Mouse (Mus musculus): ENCODE data around the gene Nsmce4a. TPM values are rescaled to one million over a fixed set of nuclear protein-coding genes. Genes with fewer than 3 reads are reported as not detected.
"Not testable (repeated sequence)": the region's sequence is repeated elsewhere in the genome, so short reads cannot be mapped to it uniquely, and the experiment has no call there.

Gene Nsmce4a
- polyA plus RNA-seq, 1 experiment from 2014 or later = 125 TPM

DNA sequence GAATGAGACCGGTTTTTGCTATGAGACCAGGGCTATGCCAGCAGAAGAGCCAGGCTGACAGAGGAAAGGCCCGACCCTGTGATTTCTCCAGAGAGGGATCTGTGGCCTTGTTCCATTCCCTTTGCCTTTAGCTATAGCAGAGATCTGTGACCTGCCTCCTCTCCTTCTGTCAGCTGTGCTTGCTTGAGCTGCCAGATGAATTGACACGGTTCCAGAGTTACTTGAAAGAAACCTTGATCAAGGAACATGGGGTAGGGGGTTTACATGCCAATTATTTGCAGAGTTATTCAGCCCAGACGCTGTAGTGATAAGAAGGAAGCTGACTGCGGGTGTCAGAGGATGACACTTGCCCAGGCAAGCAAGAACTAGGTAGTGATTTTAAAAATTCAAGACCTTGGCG lies 24.6 kb upstream of the Nsmce4a start:
- no peaks in the 10 kb centered on the region for H3K9me3 ChIP-seq

DNA sequence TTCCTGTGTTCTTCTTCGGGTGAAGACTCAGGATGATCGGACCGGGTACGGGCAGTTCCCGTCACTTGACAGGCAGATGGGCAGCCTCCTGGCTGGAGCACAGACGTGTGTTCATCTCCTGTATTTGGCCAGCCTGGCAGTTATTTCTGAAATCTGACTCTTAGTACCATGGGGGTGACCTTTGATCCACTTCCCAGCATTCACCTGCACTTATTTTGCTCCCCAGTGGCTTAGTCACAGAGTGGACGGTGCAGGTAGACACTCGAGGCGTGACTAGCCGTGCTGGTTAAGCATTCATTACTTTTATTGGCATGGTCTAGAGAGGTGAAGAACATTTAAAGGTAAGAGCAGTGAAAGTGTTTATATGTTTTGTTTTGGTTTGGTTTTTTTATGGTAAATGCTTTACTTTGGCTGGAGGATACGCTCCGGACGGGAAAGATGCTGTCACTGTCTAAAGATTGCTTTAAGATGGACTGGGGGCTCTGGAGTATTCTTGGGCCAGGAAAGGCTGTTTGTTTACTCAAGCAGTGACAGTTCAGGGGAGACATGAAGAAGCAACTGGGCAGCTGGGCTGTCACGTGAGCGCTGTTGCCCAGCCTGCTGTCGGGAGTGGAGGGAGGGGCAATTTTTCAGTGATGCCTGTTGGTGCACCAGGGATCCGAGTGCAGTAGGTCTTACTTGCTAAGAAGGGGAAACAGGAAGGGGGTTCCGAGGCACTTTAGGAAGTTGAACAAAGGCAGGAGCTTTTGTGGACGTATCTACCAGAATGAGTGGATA lies 23.3 kb upstream of the Nsmce4a start:
- H3K27ac ChIP-seq; ATAC-seq (ENCODE audit: insufficient number of reproducible peaks, low FRiP score, low TSS enrichment, low read depth); H3K4me1 ChIP-seq; H3K4me2 ChIP-seq; H3K9me3 ChIP-seq; H3K36me3 ChIP-seq; H3K27me3 ChIP-seq; H3K9ac ChIP-seq; H3K4me3 ChIP-seq: not testable (repeated sequence)
- WGBS = 49% methylated on average over 9 of the region's 19 CpGs

More for the DNA sequence above, 24.6 kb upstream of the Nsmce4a start:
- no peak overlapping the region for H3K9ac ChIP-seq
- no peak overlapping the region for H3K4me2 ChIP-seq
- no peak overlapping the region for H3K27ac ChIP-seq
- ATAC-seq (ENCODE audit: insufficient number of reproducible peaks, low FRiP score, low TSS enrichment, low read depth) = no peak
- H3K4me3 ChIP-seq = no peak overlapping the region
- H3K4me1 ChIP-seq = no peaks in the 10 kb centered on the region
- no peaks in the 10 kb centered on the region for H3K36me3 ChIP-seq
- 52% methylated on average over 6 of the region's 6 CpGs for WGBS
- no peaks in the 10 kb centered on the region for H3K27me3 ChIP-seq

DNA sequence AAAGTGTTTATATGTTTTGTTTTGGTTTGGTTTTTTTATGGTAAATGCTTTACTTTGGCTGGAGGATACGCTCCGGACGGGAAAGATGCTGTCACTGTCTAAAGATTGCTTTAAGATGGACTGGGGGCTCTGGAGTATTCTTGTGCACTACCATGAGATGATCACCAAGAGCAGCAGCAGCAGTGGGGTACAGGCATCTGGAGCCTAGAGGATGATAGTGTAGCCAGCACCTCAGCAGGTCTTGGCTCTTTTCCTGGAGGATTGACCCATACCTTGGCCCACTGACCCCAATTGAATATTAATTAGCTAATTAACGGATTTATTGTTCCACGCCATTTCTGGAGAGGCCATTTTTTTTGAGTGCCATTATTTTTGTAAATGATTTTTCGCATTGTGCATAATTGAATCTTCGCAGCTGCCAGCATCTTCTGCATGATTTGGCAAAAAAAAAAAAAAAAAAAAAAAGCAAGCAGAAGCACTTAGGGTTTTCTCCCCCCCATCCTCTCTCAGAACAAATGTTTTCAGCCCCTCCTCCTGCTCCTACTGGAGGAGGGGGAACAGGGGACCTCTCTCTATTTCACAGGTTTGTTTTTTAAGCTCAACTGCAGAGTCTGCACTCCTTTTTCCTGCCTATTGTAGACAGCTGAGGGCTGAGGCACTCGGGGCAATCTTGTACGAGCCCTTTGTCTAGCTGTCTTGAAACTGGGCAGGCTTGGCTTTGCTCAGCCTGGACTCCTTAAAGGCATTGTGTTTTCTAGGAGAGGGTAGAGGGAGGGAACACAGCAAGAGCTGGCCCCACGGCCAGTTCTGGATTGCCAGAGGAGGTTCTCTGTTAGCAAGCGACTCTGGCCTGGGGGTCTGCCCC lies 20.7 kb upstream of the Nsmce4a start:
- H3K4me2 ChIP-seq; H3K9ac ChIP-seq; H3K36me3 ChIP-seq; H3K27me3 ChIP-seq; ATAC-seq (ENCODE audit: insufficient number of reproducible peaks, low FRiP score, low TSS enrichment, low read depth); H3K27ac ChIP-seq; H3K9me3 ChIP-seq; H3K4me1 ChIP-seq; H3K4me3 ChIP-seq: not testable (repeated sequence)
- WGBS = 68% methylated on average over 8 of the region's 11 CpGs

DNA sequence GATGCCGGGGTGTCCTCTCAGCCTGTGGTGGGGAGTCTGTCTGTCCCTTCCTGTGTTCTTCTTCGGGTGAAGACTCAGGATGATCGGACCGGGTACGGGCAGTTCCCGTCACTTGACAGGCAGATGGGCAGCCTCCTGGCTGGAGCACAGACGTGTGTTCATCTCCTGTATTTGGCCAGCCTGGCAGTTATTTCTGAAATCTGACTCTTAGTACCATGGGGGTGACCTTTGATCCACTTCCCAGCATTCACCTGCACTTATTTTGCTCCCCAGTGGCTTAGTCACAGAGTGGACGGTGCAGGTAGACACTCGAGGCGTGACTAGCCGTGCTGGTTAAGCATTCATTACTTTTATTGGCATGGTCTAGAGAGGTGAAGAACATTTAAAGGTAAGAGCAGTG lies 20.1 kb upstream of the Nsmce4a start:
- not testable (repeated sequence) for H3K9ac ChIP-seq; H3K9me3 ChIP-seq; H3K4me1 ChIP-seq; H3K27ac ChIP-seq; ATAC-seq (ENCODE audit: insufficient number of reproducible peaks, low FRiP score, low TSS enrichment, low read depth); H3K4me3 ChIP-seq; H3K27me3 ChIP-seq; H3K4me2 ChIP-seq; H3K36me3 ChIP-seq
- no CpG with 5 or more reads among the region's 11 CpGs for WGBS

DNA sequence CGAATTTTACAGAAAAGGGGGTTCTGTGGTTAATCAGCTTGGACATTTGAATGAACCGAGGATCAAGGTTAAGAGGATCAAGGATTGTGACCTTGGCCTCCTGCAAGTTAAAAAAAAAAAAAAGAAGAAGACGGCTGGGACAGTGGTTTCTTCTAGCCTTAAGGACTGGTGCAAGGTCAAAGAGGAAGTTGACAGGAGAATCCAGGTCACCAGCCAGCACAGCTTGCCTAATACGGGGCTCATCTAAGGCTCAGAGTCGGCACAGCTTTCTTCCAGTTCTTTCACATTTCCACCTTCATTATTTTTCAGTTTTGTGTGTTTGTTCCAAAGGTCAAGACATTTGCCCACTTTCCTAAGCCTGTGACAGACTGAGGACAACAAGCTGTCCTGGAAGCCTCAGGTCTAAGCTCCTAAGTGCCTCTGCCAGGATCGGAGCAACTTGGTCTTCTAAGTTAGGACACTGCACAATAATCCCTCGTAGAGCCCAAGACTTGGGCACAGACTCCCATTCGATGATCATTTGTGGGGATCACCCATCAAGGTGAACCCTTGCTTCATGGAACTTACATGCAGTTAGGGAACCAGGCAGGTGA lies 18.0 kb upstream of the Nsmce4a start:
- H3K4me3 ChIP-seq = no peak overlapping the region
- no peak overlapping the region for H3K9ac ChIP-seq
- ATAC-seq (ENCODE audit: insufficient number of reproducible peaks, low FRiP score, low TSS enrichment, low read depth) = no peak
- no peak overlapping the region for H3K27ac ChIP-seq
- H3K9me3 ChIP-seq = no peaks in the 10 kb centered on the region
- 77% methylated on average over 8 of the region's 8 CpGs for WGBS
- H3K27me3 ChIP-seq = no peaks in the 10 kb centered on the region
- no peak overlapping the region for H3K4me2 ChIP-seq
- no peaks in the 10 kb centered on the region for H3K4me1 ChIP-seq
- H3K36me3 ChIP-seq = no peaks in the 10 kb centered on the region

DNA sequence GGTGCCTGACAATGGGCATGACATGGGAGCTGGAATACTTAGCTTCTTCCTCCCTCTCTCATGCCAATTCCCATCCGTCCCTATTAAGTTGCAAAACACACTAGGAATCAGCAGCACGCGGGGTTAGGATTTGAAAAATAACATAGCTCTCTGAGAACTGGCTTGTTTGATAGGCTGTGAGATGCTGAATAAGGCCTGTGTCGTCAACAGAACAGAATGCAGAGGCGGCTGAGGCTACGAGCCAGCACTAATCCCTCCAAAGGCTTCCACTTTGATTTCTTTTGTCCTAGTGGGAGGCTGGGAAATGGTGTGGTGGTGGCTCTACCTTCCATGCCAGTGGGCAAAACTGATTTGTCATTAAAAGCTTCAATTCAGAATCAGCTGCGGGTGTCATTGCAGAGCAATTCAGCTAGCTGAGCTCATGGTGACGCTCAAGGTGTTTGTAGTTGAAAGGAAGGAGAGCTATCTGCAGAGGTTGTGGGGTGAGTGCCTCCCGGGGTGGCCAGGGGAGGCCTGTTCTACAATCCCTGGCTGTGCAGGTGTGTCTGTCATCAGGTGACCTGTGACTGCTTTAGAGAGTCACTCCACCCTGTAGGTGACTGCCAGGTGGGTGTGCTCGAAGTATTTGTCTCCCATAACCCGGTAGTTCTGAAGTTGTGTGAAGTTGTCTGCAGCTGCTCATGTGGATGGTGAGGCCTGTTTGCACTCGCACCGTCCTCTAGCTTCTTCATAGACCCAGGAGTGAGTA lies 17.3 kb upstream of the Nsmce4a start:
- whole genome bisulfite sequencing = 66% methylated on average over 13 of the region's 13 CpGs
- Histone ChIP-seq H3K4me3 (no peak overlapping the region), H3K36me3 (no peaks in the 10 kb centered on the region), H3K9me3 (no peaks in the 10 kb centered on the region), H3K4me2 (no peak overlapping the region), H3K27ac (no peak overlapping the region), H3K27me3 (no peaks in the 10 kb centered on the region), H3K4me1 (no peaks in the 10 kb centered on the region), H3K9ac (no peak overlapping the region)
- ATAC-seq (ENCODE audit: insufficient number of reproducible peaks, low FRiP score, low TSS enrichment, low read depth) = no peak

DNA sequence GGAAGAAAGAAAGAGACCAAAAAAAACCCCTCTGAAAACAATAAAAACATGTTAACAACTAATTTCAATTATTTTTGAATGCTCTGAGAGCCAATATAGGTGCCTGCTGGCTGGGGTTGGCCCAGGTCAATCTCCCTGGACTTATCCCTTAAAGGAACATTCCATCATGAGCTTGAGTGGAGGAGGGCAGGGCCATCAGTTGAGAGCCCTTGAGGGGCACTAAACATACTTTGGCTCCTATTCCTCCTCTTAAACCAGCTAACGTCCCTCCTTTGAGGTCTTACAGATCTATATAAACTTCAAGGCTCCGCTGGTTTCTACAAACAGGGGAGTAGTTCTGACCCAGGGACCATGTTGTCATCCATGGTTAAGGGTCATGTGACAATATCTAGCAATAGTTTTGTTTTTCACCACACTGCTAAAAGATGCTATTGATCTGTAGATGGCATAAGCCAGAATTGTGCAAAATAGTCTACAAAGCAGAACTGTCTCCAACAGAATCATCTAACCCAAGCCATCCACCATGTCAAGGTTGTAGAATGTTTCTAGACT lies 13.7 kb upstream of the Nsmce4a start:
- no peaks in the 10 kb centered on the region for H3K27me3 ChIP-seq
- WGBS = 58% methylated on average over 2 of the region's 2 CpGs
- no peak overlapping the region for H3K4me2 ChIP-seq
- no peaks in the 10 kb centered on the region for H3K9me3 ChIP-seq
- H3K4me3 ChIP-seq = no peak overlapping the region
- no peak for ATAC-seq (ENCODE audit: insufficient number of reproducible peaks, low FRiP score, low TSS enrichment, low read depth)
- no peak overlapping the region for H3K27ac ChIP-seq
- H3K9ac ChIP-seq = no peak overlapping the region
- H3K36me3 ChIP-seq = no peaks in the 10 kb centered on the region
- no peaks in the 10 kb centered on the region for H3K4me1 ChIP-seq

DNA sequence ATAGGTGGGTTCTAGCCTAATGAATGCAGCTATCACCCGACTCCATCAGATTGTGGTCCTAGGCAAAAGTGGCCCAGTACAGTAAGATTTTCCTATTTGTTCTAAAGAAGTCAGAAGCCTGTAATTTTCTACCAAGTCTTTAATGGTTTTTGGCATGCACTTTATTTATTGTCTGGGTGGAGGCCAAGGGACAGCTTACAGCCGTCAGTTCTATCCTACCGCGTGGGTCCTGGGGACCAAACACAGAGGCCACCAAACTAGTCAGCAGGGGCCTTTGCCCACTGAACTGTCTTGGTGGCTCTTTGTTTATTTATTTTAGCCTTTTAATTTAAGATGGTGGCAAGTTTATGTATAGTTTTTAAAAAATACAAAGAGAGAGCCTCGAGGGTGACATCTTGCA lies 5.7 kb upstream of the Nsmce4a start:
- Histone ChIP-seq H3K9me3 (no peaks in the 10 kb centered on the region), H3K27ac (no peak overlapping the region), H3K4me2 (no peak overlapping the region), H3K27me3 (no peaks in the 10 kb centered on the region), H3K4me1 (peaks cover 30% of the 10 kb centered on the region), H3K4me3 (no peak overlapping the region), H3K36me3 (no peaks in the 10 kb centered on the region), H3K9ac (no peak overlapping the region)
- ATAC-seq (ENCODE audit: insufficient number of reproducible peaks, low FRiP score, low TSS enrichment, low read depth) = no peak
- 56% methylated on average over 5 of the region's 5 CpGs for WGBS

DNA sequence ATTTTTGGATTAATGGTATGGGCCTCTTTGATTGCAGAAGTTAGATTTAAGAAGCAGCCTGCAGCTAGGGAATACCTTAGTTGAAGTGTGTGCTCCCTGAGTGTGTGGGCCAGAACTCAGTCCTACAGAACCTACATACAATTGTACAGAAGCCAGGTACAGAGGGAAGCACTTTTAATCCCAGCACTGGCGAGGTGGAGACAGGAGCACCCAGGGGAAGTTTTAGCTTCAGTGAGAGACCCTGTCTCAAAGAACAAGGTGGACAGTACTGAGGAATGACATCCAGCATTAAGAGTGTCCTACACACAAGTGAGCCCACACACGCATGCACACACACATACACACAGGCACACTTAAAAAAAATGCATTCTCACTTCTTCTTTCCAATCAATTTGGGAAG lies 5.1 kb upstream of the Nsmce4a start:
- Histone ChIP-seq H3K9ac (no peak overlapping the region), H3K9me3 (no peaks in the 10 kb centered on the region), H3K4me2 (no peak overlapping the region), H3K36me3 (no peaks in the 10 kb centered on the region), H3K4me1 (peaks cover 30% of the 10 kb centered on the region), H3K27ac (peak overlapping the region; percentile 73), H3K4me3 (no peak overlapping the region), H3K27me3 (no peaks in the 10 kb centered on the region)
- WGBS = 83% methylated on average over 2 of the region's 2 CpGs
- no peak for ATAC-seq (ENCODE audit: insufficient number of reproducible peaks, low FRiP score, low TSS enrichment, low read depth)

DNA sequence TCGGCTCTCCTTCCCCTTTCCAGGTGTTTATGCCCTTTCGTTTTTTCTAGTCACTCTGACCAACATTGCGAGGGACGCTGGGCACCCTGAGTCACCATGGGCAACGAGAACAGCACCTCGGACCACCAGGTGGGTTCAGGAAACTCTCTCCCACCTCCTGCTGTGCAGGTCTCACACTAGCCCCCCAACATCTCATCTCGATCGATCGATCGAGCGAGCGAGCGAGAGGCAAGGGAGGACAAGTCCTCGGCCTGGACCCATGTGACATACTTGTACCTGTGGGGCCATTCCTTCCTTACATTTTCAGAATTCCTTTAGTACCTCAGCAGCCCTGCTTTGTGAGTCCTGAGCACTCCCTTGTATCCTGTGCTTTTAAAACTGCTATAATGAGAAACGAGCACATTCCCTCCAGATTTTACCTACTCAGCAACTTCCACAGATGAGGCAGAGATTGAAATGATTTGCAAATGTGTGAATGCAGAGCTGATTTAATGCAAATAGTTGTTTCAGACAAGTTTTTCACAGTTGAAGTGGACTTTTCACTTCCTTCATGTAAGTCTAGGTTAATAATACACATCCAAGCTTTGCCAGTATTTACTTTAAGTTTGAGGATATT lies 4.6 kb upstream of the Nsmce4a start, which contains the start of gene Tacc2:
TSS of gene Tacc2 (plus strand) at position 51 of the 616 bp plus-strand sequence.
- WGBS = 30% methylated on average over 15 of the region's 15 CpGs
- Histone ChIP-seq H3K27me3 (no peaks in the 10 kb centered on the region), H3K4me1 (peaks cover 30% of the 10 kb centered on the region), H3K4me2 (peak within 1 kb of the TSS; percentile 42), H3K9me3 (no peaks in the 10 kb centered on the region), H3K9ac (no peak within 1 kb of the TSS), H3K36me3 (no peaks in the 10 kb centered on the region), H3K4me3 (peak within 1 kb of the TSS; percentile 26), H3K27ac (peak within 1 kb of the TSS; percentile 73)
- ATAC-seq (ENCODE audit: insufficient number of reproducible peaks, low FRiP score, low TSS enrichment, low read depth) = no peak

DNA sequence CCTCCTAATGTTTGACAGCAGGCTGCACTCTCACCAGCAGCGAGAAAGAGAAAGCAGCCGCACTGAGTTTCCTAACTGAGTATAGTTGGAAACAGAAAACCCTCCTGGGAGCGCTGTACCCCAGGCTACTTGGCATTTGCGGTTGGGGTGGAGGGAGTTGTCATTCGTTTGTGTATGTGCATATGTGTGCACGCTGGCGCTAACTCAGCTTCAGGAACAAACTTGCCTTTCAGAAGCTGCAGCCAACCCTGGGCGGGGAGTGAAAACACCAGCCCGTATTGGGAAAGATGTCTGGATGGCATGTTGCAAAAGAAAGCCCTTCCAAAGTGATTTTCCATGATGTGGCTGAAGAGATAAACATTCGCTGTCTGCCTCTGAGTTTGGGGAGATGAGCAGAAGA lies 4.1 kb upstream of the Nsmce4a start:
- Histone ChIP-seq H3K9me3 (no peaks in the 10 kb centered on the region), H3K27ac (peak overlapping the region; percentile 73), H3K4me1 (peaks cover 30% of the 10 kb centered on the region), H3K4me3 (peak overlapping the region; percentile 26), H3K4me2 (peak overlapping the region; percentile 42), H3K9ac (no peak overlapping the region), H3K36me3 (no peaks in the 10 kb centered on the region), H3K27me3 (no peaks in the 10 kb centered on the region)
- WGBS = 11% methylated on average over 10 of the region's 10 CpGs
- peak; percentile 73 for ATAC-seq (ENCODE audit: insufficient number of reproducible peaks, low FRiP score, low TSS enrichment, low read depth)

Data from limb, embryonic 15.5 days (tissue).